Mouse (Mus musculus) kidney, postnatal 0 days (tissue): ENCODE data around the gene Padi2. TPM values are rescaled to one million over a fixed set of nuclear protein-coding genes. Genes with fewer than 3 reads are reported as not detected.

Source experiments
- ATAC-seq: fragments of 200-750 bp; cut with Nextera tagmentation; replicated peaks from 2 replicates; pipeline ENCODE4 v1.8.0; 2017; ENCODE audit warnings: low read depth, moderate number of reproducible peaks, moderate TSS enrichment, moderate library complexity; ENCODE audit not compliant: low FRiP score
- DNase-seq: peaks from one replicate; pipeline ENCODE4 v3.0.0-alpha.2; 2016; ENCODE audit warnings: low spot score
- H3K27ac ChIP-seq: fragments of 300-500 bp; sonication (generic); 2 replicates; pipeline ENCODE4 v1.5.1; 2014; ENCODE audit warnings: mild to moderate bottlenecking
- H3K27me3 ChIP-seq: fragments of 300-500 bp; sonication (generic); 2 replicates; pipeline ENCODE4 v1.6.1; 2014; ENCODE audit warnings: low read length, mixed read lengths; ENCODE audit not compliant: insufficient read depth
- H3K36me3 ChIP-seq: fragments of 300-500 bp; sonication (generic); 2 replicates; pipeline ENCODE4 v1.6.1; 2014; ENCODE audit warnings: low read length, mixed read lengths; ENCODE audit not compliant: insufficient read depth
- H3K4me1 ChIP-seq: fragments of 300-500 bp; sonication (generic); replicated peaks from 2 replicates; pipeline ENCODE4 v1.6.1; 2014; ENCODE audit warnings: antibody characterized with exemption, low read length, mixed read lengths; ENCODE audit not compliant: insufficient read depth
- H3K4me2 ChIP-seq: fragments of 300-500 bp; sonication (generic); 2 replicates; pipeline ENCODE4 v1.6.1; 2014; ENCODE audit warnings: mild to moderate bottlenecking, low read length, moderate library complexity, mixed read lengths
- H3K4me3 ChIP-seq: fragments of 300-500 bp; sonication (generic); replicated peaks from 2 replicates; pipeline ENCODE4 v1.5.1; 2014; ENCODE audit warnings: low read depth, low read length
- H3K9ac ChIP-seq: fragments of 300-500 bp; sonication (generic); 2 replicates; pipeline ENCODE4 v1.6.1; 2014; ENCODE audit warnings: low read depth, low read length
- H3K9me3 ChIP-seq: fragments of 300-500 bp; sonication (generic); replicated peaks from 2 replicates; pipeline ENCODE4 v1.6.1; 2016; ENCODE audit warnings: low read length, inconsistent platforms, mixed read lengths
- CTCF ChIP-seq: IDR thresholded peaks from 2 replicates; pipeline ENCODE4 v1.5.1; 2016; ENCODE audit warnings: antibody characterized with exemption, low read depth, mild to moderate bottlenecking, moderate library complexity
- WGBS: fragments of 180-500 bp; shearing (Covaris S2); extraction: QIAGEN DNeasy Blood & Tissue Kit; methylation state at CpG from one replicate; pipeline ENCODE4 v1.1.7; 2014; 5-methylcytosine and 5-hydroxymethylcytosine counted together
- polyA plus RNA-seq: library from polyadenylated mRNA; unstranded; fragments of >200 nt; fragmentation: Nextera tagmentation; extraction: Ambion mirVana; gene quantifications from 2 replicates; pipeline ENCODE4 v1.2.1, GENCODE M21; 2015

Gene Padi2
- polyA plus RNA-seq, 1 experiment from 2014 or later, result 21.1 TPM

GRCm38 (mm10) chr4:140925648-140926047, 19.5 kb downstream of the Padi2 start:
- Histone ChIP-seq H3K4me1 (no peaks in the 10 kb centered on the region; the same call in 1 of the 2 replicates), H3K4me3 (no peak overlapping the region), H3K36me3 (no peaks in the 10 kb centered on the region), H3K9ac (no peak overlapping the region), H3K27me3 (no peaks in the 10 kb centered on the region), H3K4me2 (no peak overlapping the region), H3K27ac (no peak overlapping the region), H3K9me3 (no peaks in the 10 kb centered on the region)
- DNase-seq (no peak), ATAC-seq (no peak)
- TF ChIP-seq CTCF, result no peak
- 60% methylated on average over 8 of the region's 8 CpGs for WGBS

- no peak for DNase-seq
- Histone ChIP-seq H3K27ac (no peak overlapping the region), H3K27me3 (no peaks in the 10 kb centered on the region), H3K4me3 (no peak overlapping the region), H3K36me3 (no peaks in the 10 kb centered on the region), H3K4me1 (no peaks in the 10 kb centered on the region), H3K4me2 (no peak overlapping the region), H3K9ac (no peak overlapping the region), H3K9me3 (no peaks in the 10 kb centered on the region)
- TF ChIP-seq CTCF, result no peak
- 73% methylated on average over 9 of the region's 9 CpGs for WGBS
- no peak for ATAC-seq
These were observed 22.2 kb downstream of the Padi2 start for GRCm38 (mm10) chr4:140928349-140928748.

GRCm38 (mm10) chr4:140929745-140930144, 23.6 kb downstream of the Padi2 start:
- Histone ChIP-seq H3K27ac (no peak overlapping the region), H3K27me3 (no peaks in the 10 kb centered on the region), H3K4me3 (no peak overlapping the region), H3K4me2 (no peak overlapping the region), H3K4me1 (no peaks in the 10 kb centered on the region), H3K36me3 (no peaks in the 10 kb centered on the region), H3K9me3 (no peaks in the 10 kb centered on the region), H3K9ac (no peak overlapping the region)
- ATAC-seq, result no peak
- DNase-seq, result no peak
- 58% methylated on average over 8 of the region's 8 CpGs for WGBS
- no peak for TF ChIP-seq CTCF

GRCm38 (mm10) chr4:140930900-140931470, 24.8 kb downstream of the Padi2 start:
- H3K9me3 ChIP-seq, result no peaks in the 10 kb centered on the region
- H3K4me3 ChIP-seq, result no peak overlapping the region
- no peak overlapping the region for H3K9ac ChIP-seq
- no peak for TF ChIP-seq CTCF
- H3K27ac ChIP-seq, result no peak overlapping the region
- DNase-seq (no peak), ATAC-seq (no peak)
- WGBS, result 66% methylated on average over 10 of the region's 10 CpGs
- no peaks in the 10 kb centered on the region for H3K27me3 ChIP-seq
- H3K36me3 ChIP-seq, result no peaks in the 10 kb centered on the region
- H3K4me1 ChIP-seq, result no peaks in the 10 kb centered on the region
- H3K4me2 ChIP-seq, result no peak overlapping the region

GRCm38 (mm10) chr4:140935643-140936042, 29.5 kb downstream of the Padi2 start:
- no peaks in the 10 kb centered on the region for H3K27me3 ChIP-seq
- no peak for DNase-seq
- 80% methylated on average over 9 of the region's 9 CpGs for WGBS
- no peaks in the 10 kb centered on the region; the same call in 1 of the 2 replicates for H3K9me3 ChIP-seq
- ATAC-seq, result no peak
- no peaks in the 10 kb centered on the region for H3K4me1 ChIP-seq
- H3K27ac ChIP-seq, result no peak overlapping the region
- no peak overlapping the region for H3K4me2 ChIP-seq
- H3K9ac ChIP-seq, result no peak overlapping the region
- no peak for TF ChIP-seq CTCF
- no peak overlapping the region for H3K4me3 ChIP-seq
- 0 out of 2 replicates have a peak, but pooled peaks cover 3% of the 10 kb centered on the region for H3K36me3 ChIP-seq

GRCm38 (mm10) chr4:140944356-140944755, 38.2 kb downstream of the Padi2 start:
- no peak for DNase-seq
- Histone ChIP-seq H3K4me1 (no peaks in the 10 kb centered on the region), H3K27me3 (no peaks in the 10 kb centered on the region), H3K4me2 (no peak overlapping the region), H3K4me3 (no peak overlapping the region), H3K27ac (no peak overlapping the region), H3K9ac (no peak overlapping the region), H3K36me3 (no peaks in the 10 kb centered on the region), H3K9me3 (no peaks in the 10 kb centered on the region)
- no peak for TF ChIP-seq CTCF
- 76% methylated on average over 12 of the region's 12 CpGs for WGBS
- ATAC-seq, result no peak

GRCm38 (mm10) chr4:140944961-140945442, 38.9 kb downstream of the Padi2 start:
- H3K9me3 ChIP-seq, result no peaks in the 10 kb centered on the region
- 68% methylated on average over 5 of the region's 5 CpGs for WGBS
- no peak overlapping the region for H3K4me3 ChIP-seq
- ATAC-seq (no peak), DNase-seq (no peak)
- H3K36me3 ChIP-seq, result no peaks in the 10 kb centered on the region
- no peak overlapping the region for H3K9ac ChIP-seq
- no peak for TF ChIP-seq CTCF
- H3K4me1 ChIP-seq, result no peaks in the 10 kb centered on the region
- H3K27me3 ChIP-seq, result no peaks in the 10 kb centered on the region
- no peak overlapping the region for H3K4me2 ChIP-seq
- H3K27ac ChIP-seq, result no peak overlapping the region
